Mouse (Mus musculus): ENCODE measurements around the gene Ube4b.
A peak's percentile ranks its signal among the peaks of the same experiment; 100 is the strongest.

The Ube4b gene

GRCm38 (mm10) chr4:149334881-149335280, 91.7 kb downstream of the Ube4b start:
- no peak for DNase-seq

GRCm38 (mm10) chr4:149332726-149333125, 93.8 kb downstream of the Ube4b start:
- no peak for DNase-seq

GRCm38 (mm10) chr4:149330495-149330894, 96.1 kb downstream of the Ube4b start:
- no peak for DNase-seq

- DNase-seq, result no peak
Measured at GRCm38 (mm10) chr4:149328735-149329134, 97.8 kb downstream of the Ube4b start.

GRCm38 (mm10) chr4:149327281-149327680, 99.3 kb downstream of the Ube4b start:
- DNase-seq, result peak; percentile 18

GRCm38 (mm10) chr4:149325411-149326162, 101.0 kb downstream of the Ube4b start:
- no peak for DNase-seq

- DNase-seq, result no peak
Measured at GRCm38 (mm10) chr4:149323730-149324129, 102.8 kb downstream of the Ube4b start.

GRCm38 (mm10) chr4:149322718-149323117, 103.8 kb downstream of the Ube4b start:
- DNase-seq, result no peak

- no peak for DNase-seq
Measured at GRCm38 (mm10) chr4:149322286-149322685, 104.3 kb downstream of the Ube4b start.

GRCm38 (mm10) chr4:149319088-149319487, 107.5 kb downstream of the Ube4b start:
- DNase-seq, result no peak

- no peak for DNase-seq
Measured at GRCm38 (mm10) chr4:149317387-149317786, 109.2 kb downstream of the Ube4b start.

GRCm38 (mm10) chr4:149314275-149314837, 112.2 kb downstream of the Ube4b start:
- no peak for DNase-seq

- DNase-seq, result no peak
Measured at GRCm38 (mm10) chr4:149313558-149314253, 112.8 kb downstream of the Ube4b start.

GRCm38 (mm10) chr4:149311996-149312395, 114.6 kb downstream of the Ube4b start:
- DNase-seq, result no peak

- no peak for DNase-seq
Measured at GRCm38 (mm10) chr4:149308491-149308820, 118.1 kb downstream of the Ube4b start.

- peak; percentile 100 for DNase-seq
Measured at GRCm38 (mm10) chr4:149307596-149308490, 118.7 kb downstream of the Ube4b start, which contains the start of gene Kif1b. Kif1b (minus strand) TSS chr4:149307693.

GRCm38 (mm10) chr4:149306712-149307595, 119.6 kb downstream of the Ube4b start:
- DNase-seq, result peak; percentile 72

- DNase-seq, result no peak
Measured at GRCm38 (mm10) chr4:149305761-149306711, 120.5 kb downstream of the Ube4b start.

GRCm38 (mm10) chr4:149304466-149304865, 122.1 kb downstream of the Ube4b start:
- DNase-seq, result no peak

- no peak for DNase-seq
Measured at GRCm38 (mm10) chr4:149303502-149303901, 123.0 kb downstream of the Ube4b start.

GRCm38 (mm10) chr4:149302751-149303150, 123.8 kb downstream of the Ube4b start:
- no peak for DNase-seq
